Mouse (Mus musculus): ENCODE results near the gene Asb12. TPM values are rescaled to one million over a fixed set of nuclear protein-coding genes. Genes with fewer than 3 reads are reported as not detected.
"Not testable (repeated sequence)": the region's sequence is repeated elsewhere in the genome, so short reads cannot be mapped to it uniquely, and the experiment has no call there.

Gene Asb12
- not detected in 2 replicates for polyA plus RNA-seq (2015; fragmentation: Nextera tagmentation; extraction: Ambion mirVana)

GRCm38 (mm10) chrX:95557887-95558286 lies at the start of gene Asb12, which contains the start of gene Pfn5:
TSS of gene Asb12 (minus strand) at chrX:95557987.
TSS of gene Pfn5 (plus strand) at chrX:95558104.
- Histone ChIP-seq H3K4me2 (ENCODE audit: low read length) (no peak within 1 kb of the TSS), H3K27me3 (ENCODE audit: insufficient read depth, low read length) (no peaks in the 10 kb centered on the region), H3K27ac (no peak within 1 kb of the TSS), H3K4me3 (replicated peaks; ENCODE audit: low read depth, low read length) (no peak within 1 kb of the TSS), H3K9me3 (replicated peaks; ENCODE audit: low read length) (no peaks in the 10 kb centered on the region), H3K4me1 (replicated peaks; ENCODE audit: insufficient read depth, low read length) (no peaks in the 10 kb centered on the region), H3K9ac (ENCODE audit: low read depth, low read length) (no peak within 1 kb of the TSS), H3K36me3 (ENCODE audit: insufficient read depth, low read length) (no peaks in the 10 kb centered on the region)
- TF ChIP-seq CTCF (IDR thresholded peaks at IDR 0.05; ENCODE audit: low read depth): no peak
- DNase-seq (ENCODE audit: low spot score) (no peak), ATAC-seq (replicated peaks; ENCODE audit: low FRiP score, low read depth) (no peak)
- 79% methylated on average over 2 of the region's 2 CpGs for WGBS

GRCm38 (mm10) chrX:95600609-95601008 lies 42.8 kb upstream of the Asb12 start:
- DNase-seq (ENCODE audit: low spot score) (peak; percentile 9), ATAC-seq (replicated peaks; ENCODE audit: low FRiP score, low read depth) (no peak)
- 71% methylated on average over 5 of the region's 5 CpGs for WGBS

GRCm38 (mm10) chrX:95554321-95554720 lies 3.5 kb downstream of the Asb12 start:
- Histone ChIP-seq H3K36me3 (ENCODE audit: insufficient read depth, low read length) (no peaks in the 10 kb centered on the region), H3K27ac (no peak overlapping the region), H3K4me2 (ENCODE audit: low read length) (no peak overlapping the region), H3K4me1 (replicated peaks; ENCODE audit: insufficient read depth, low read length) (no peaks in the 10 kb centered on the region), H3K4me3 (replicated peaks; ENCODE audit: low read depth, low read length) (no peak overlapping the region), H3K27me3 (ENCODE audit: insufficient read depth, low read length) (no peaks in the 10 kb centered on the region), H3K9me3 (replicated peaks; ENCODE audit: low read length) (no peaks in the 10 kb centered on the region), H3K9ac (ENCODE audit: low read depth, low read length) (no peak overlapping the region)
- ATAC-seq (replicated peaks; ENCODE audit: low FRiP score, low read depth) (no peak), DNase-seq (ENCODE audit: low spot score) (no peak)
- 75% methylated on average over 4 of the region's 4 CpGs for WGBS
- TF ChIP-seq CTCF (IDR thresholded peaks at IDR 0.05; ENCODE audit: low read depth): no peak

More at GRCm38 (mm10) chrX:95600609-95601008, 42.8 kb upstream of the Asb12 start:
- no peak overlapping the region for H3K27ac ChIP-seq
- no peaks in the 10 kb centered on the region for H3K36me3 ChIP-seq (ENCODE audit: insufficient read depth, low read length)
- TF ChIP-seq CTCF (IDR thresholded peaks at IDR 0.05; ENCODE audit: low read depth): no peak
- no peaks in the 10 kb centered on the region for H3K27me3 ChIP-seq (ENCODE audit: insufficient read depth, low read length)
- no peak overlapping the region for H3K9ac ChIP-seq (ENCODE audit: low read depth, low read length)
- no peak overlapping the region for H3K4me3 ChIP-seq (replicated peaks; ENCODE audit: low read depth, low read length)
- no peak overlapping the region for H3K4me2 ChIP-seq (ENCODE audit: low read length)
- no peaks in the 10 kb centered on the region for H3K4me1 ChIP-seq (replicated peaks; ENCODE audit: insufficient read depth, low read length)
- H3K9me3 ChIP-seq (replicated peaks; ENCODE audit: low read length): no peaks in the 10 kb centered on the region

- H3K27ac ChIP-seq; H3K27me3 ChIP-seq (ENCODE audit: insufficient read depth, low read length); H3K4me2 ChIP-seq (ENCODE audit: low read length); H3K4me3 ChIP-seq (replicated peaks; ENCODE audit: low read depth, low read length); H3K4me1 ChIP-seq (replicated peaks; ENCODE audit: insufficient read depth, low read length); H3K9me3 ChIP-seq (replicated peaks; ENCODE audit: low read length); ATAC-seq (replicated peaks; ENCODE audit: low FRiP score, low read depth); H3K9ac ChIP-seq (ENCODE audit: low read depth, low read length); H3K36me3 ChIP-seq (ENCODE audit: insufficient read depth, low read length); DNase-seq (ENCODE audit: low spot score): not testable (repeated sequence)
- 93% methylated on average over 2 of the region's 2 CpGs for WGBS
These were observed 22.3 kb downstream of the Asb12 start for GRCm38 (mm10) chrX:95535493-95535892.

- Histone ChIP-seq H3K4me3 (replicated peaks; ENCODE audit: low read depth, low read length) (no peak overlapping the region), H3K27ac (no peak overlapping the region), H3K36me3 (ENCODE audit: insufficient read depth, low read length) (no peaks in the 10 kb centered on the region), H3K27me3 (ENCODE audit: insufficient read depth, low read length) (no peaks in the 10 kb centered on the region), H3K4me2 (ENCODE audit: low read length) (no peak overlapping the region), H3K9ac (ENCODE audit: low read depth, low read length) (no peak overlapping the region), H3K4me1 (replicated peaks; ENCODE audit: insufficient read depth, low read length) (no peaks in the 10 kb centered on the region), H3K9me3 (replicated peaks; ENCODE audit: low read length) (no peaks in the 10 kb centered on the region)
- ATAC-seq (replicated peaks; ENCODE audit: low FRiP score, low read depth): no peak
- no peak for DNase-seq (ENCODE audit: low spot score)
- 87% methylated on average over 2 of the region's 2 CpGs for WGBS
- TF ChIP-seq CTCF (IDR thresholded peaks at IDR 0.05; ENCODE audit: low read depth): no peak
These were observed 32.6 kb downstream of the Asb12 start for GRCm38 (mm10) chrX:95525166-95525565.

- TF ChIP-seq CTCF (IDR thresholded peaks at IDR 0.05; ENCODE audit: low read depth): no peak
- Histone ChIP-seq H3K4me3 (replicated peaks; ENCODE audit: low read depth, low read length) (no peak overlapping the region), H3K9ac (ENCODE audit: low read depth, low read length) (no peak overlapping the region), H3K4me2 (ENCODE audit: low read length) (no peak overlapping the region), H3K27me3 (ENCODE audit: insufficient read depth, low read length) (no peaks in the 10 kb centered on the region), H3K9me3 (replicated peaks; ENCODE audit: low read length) (no peaks in the 10 kb centered on the region), H3K4me1 (replicated peaks; ENCODE audit: insufficient read depth, low read length) (no peaks in the 10 kb centered on the region), H3K27ac (no peak overlapping the region), H3K36me3 (ENCODE audit: insufficient read depth, low read length) (no peaks in the 10 kb centered on the region)
- ATAC-seq (replicated peaks; ENCODE audit: low FRiP score, low read depth) (no peak), DNase-seq (ENCODE audit: low spot score) (no peak)
These were observed 33.9 kb downstream of the Asb12 start for GRCm38 (mm10) chrX:95523883-95524282.

GRCm38 (mm10) chrX:95457166-95457565 lies 100.6 kb downstream of the Asb12 start:
- H3K4me1 ChIP-seq (replicated peaks; ENCODE audit: insufficient read depth, low read length): no peaks in the 10 kb centered on the region
- ATAC-seq (replicated peaks; ENCODE audit: low FRiP score, low read depth) (no peak), DNase-seq (ENCODE audit: low spot score) (no peak)
- H3K4me3 ChIP-seq (replicated peaks; ENCODE audit: low read depth, low read length): no peak overlapping the region
- no peak for TF ChIP-seq CTCF (IDR thresholded peaks at IDR 0.05; ENCODE audit: low read depth)
- no peaks in the 10 kb centered on the region for H3K9me3 ChIP-seq (replicated peaks; ENCODE audit: low read length)
- H3K36me3 ChIP-seq (ENCODE audit: insufficient read depth, low read length): no peaks in the 10 kb centered on the region
- H3K27ac ChIP-seq: no peak overlapping the region
- no peak overlapping the region for H3K4me2 ChIP-seq (ENCODE audit: low read length)
- no peak overlapping the region for H3K9ac ChIP-seq (ENCODE audit: low read depth, low read length)
- H3K27me3 ChIP-seq (ENCODE audit: insufficient read depth, low read length): no peaks in the 10 kb centered on the region
- 58% methylated on average over 3 of the region's 3 CpGs for WGBS
